Mouse (Mus musculus) liver, embryonic 11.5 days (tissue): ENCODE results near the gene Egflam. TPM values are rescaled to one million over a fixed set of nuclear protein-coding genes. Genes with fewer than 3 reads are reported as not detected.

Source experiments
- ATAC-seq: fragments of 200-750 bp; cut with Nextera tagmentation; replicated peaks from 2 replicates; pipeline ENCODE4 v1.8.0; 2017; ENCODE audit warnings: moderate number of reproducible peaks, mild to moderate bottlenecking, moderate TSS enrichment, moderate library complexity; ENCODE audit not compliant: low FRiP score
- DNase-seq: peaks from one replicate; pipeline ENCODE4 v3.0.0-alpha.2; 2017; ENCODE audit warnings: low spot score
- H3K27ac ChIP-seq: fragments of 300-500 bp; sonication (generic); 2 replicates; pipeline ENCODE4 v1.5.1; 2014; ENCODE audit warnings: mild to moderate bottlenecking, low read depth, low read length, control low read depth
- H3K27me3 ChIP-seq: fragments of 300-500 bp; sonication (generic); replicated peaks from 2 replicates; pipeline ENCODE4 v1.6.1; 2014; ENCODE audit warnings: low read length, mixed read lengths; ENCODE audit not compliant: control insufficient read depth, insufficient read depth
- H3K36me3 ChIP-seq: fragments of 300-500 bp; sonication (generic); 2 replicates; pipeline ENCODE4 v1.6.1; 2014; ENCODE audit warnings: mild to moderate bottlenecking, low read length, moderate library complexity, mixed read lengths; ENCODE audit not compliant: control insufficient read depth, insufficient read depth
- H3K4me1 ChIP-seq: fragments of 300-500 bp; sonication (generic); replicated peaks from 2 replicates; pipeline ENCODE4 v1.6.1; 2014; ENCODE audit warnings: low read length, mixed read lengths; ENCODE audit not compliant: control insufficient read depth, insufficient read depth
- H3K4me2 ChIP-seq: fragments of 300-500 bp; sonication (generic); 2 replicates; pipeline ENCODE4 v1.6.1; 2014; ENCODE audit warnings: mild to moderate bottlenecking, control low read depth, moderate library complexity
- H3K4me3 ChIP-seq: fragments of 300-500 bp; sonication (generic); 2 replicates; pipeline ENCODE4 v1.5.1; 2014; ENCODE audit warnings: low read depth, low read length, control low read depth
- H3K9ac ChIP-seq: fragments of 300-500 bp; sonication (generic); 2 replicates; pipeline ENCODE4 v1.6.1; 2014; ENCODE audit warnings: low read depth, low read length, control low read depth
- H3K9me3 ChIP-seq: fragments of 300-500 bp; sonication (generic); 2 replicates; pipeline ENCODE4 v1.6.1; 2016; ENCODE audit warnings: low read length, inconsistent platforms, mixed read lengths; ENCODE audit not compliant: control insufficient read depth
- WGBS: fragments of 180-500 bp; shearing (Covaris S2); extraction: QIAGEN DNeasy Blood & Tissue Kit; methylation state at CpG from one replicate; pipeline ENCODE4 v1.1.7; 2014; 5-methylcytosine and 5-hydroxymethylcytosine counted together
- polyA plus RNA-seq: library from polyadenylated mRNA; unstranded; fragments of >200 nt; fragmentation: Nextera tagmentation; extraction: Ambion mirVana; gene quantifications from 2 replicates; pipeline ENCODE4 v1.2.1, GENCODE M21; 2014

The Egflam gene
- polyA plus RNA-seq, 1 experiment from 2014 or later, result 2.8 TPM

DNA sequence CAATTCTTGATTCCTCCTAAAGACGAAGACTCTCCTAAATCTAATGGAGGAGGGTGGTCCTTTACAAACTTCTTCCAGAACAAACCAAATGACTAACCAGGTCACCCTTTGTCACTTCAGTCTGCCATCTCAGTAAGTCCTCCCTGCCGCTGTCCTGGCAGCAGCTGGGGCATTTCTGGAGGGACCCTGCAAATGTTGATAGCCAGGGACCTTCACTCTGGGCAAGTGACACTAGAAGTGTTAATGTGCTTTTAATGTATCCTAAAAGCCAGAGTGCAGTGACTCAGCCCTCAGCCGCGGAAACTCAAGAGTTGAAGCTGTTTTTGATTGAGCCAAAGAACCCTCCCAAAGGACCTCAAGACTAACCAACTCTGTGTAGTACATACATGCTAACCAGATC is 207.1 kb downstream of the Egflam start:
- Histone ChIP-seq H3K4me2 (no peak overlapping the region), H3K27ac (no peak overlapping the region), H3K4me1 (no peaks in the 10 kb centered on the region), H3K9me3 (no peaks in the 10 kb centered on the region), H3K27me3 (no peaks in the 10 kb centered on the region; the same call in 1 of the 2 replicates), H3K36me3 (peaks cover 3% of the 10 kb centered on the region; the same call in 1 of the 2 replicates), H3K4me3 (no peak overlapping the region), H3K9ac (no peak overlapping the region)
- DNase-seq, result peak; percentile 14
- 85% methylated on average over 4 of the region's 4 CpGs for WGBS
- ATAC-seq, result no peak

DNA sequence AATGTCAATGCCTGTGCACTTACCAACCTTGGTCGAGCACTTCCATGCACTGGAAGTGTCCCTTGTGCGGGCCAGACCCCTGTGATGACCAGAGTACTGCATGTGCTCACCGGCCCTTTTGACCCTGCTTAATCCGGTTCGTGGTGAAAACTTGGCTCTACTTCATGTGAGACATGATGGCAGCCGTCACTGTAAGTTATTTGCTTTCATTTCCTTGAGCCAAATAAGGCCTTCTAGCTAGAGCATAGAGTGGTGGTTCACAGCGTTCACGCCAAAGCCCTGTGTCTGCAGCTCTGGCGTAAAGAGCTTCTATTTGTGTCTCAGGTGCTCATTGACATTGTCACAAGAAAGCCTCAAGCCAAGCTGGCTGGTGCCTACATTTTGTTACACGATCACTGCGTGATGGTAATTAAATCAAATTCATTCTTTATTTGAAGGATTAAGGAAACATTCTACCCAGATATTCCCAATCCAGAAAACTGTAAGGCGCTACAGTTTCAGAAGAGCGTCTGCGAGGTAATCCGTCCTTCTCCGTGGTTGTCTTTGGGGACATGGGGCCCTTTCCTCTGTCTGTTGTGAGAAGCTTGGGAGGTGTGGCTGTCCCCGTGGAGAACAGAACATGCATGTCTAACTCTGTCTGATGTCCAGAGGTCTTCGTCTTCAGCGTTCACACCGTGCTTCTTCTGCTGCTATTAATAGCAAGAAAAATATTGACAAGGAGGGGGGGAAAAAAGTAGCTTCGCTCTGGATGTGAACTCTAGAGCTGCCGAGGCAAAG is 208.3 kb downstream of the Egflam start:
- Histone ChIP-seq H3K27me3 (no peaks in the 10 kb centered on the region), H3K4me2 (no peak overlapping the region), H3K9ac (no peak overlapping the region), H3K27ac (no peak overlapping the region; the same call in 1 of the 2 replicates), H3K4me3 (no peak overlapping the region), H3K36me3 (peaks cover 9% of the 10 kb centered on the region; the same call in 1 of the 2 replicates), H3K9me3 (no peaks in the 10 kb centered on the region), H3K4me1 (no peaks in the 10 kb centered on the region)
- 87% methylated on average over 22 of the region's 22 CpGs for WGBS
- ATAC-seq, result no peak
- DNase-seq, result peak; percentile 26

DNA sequence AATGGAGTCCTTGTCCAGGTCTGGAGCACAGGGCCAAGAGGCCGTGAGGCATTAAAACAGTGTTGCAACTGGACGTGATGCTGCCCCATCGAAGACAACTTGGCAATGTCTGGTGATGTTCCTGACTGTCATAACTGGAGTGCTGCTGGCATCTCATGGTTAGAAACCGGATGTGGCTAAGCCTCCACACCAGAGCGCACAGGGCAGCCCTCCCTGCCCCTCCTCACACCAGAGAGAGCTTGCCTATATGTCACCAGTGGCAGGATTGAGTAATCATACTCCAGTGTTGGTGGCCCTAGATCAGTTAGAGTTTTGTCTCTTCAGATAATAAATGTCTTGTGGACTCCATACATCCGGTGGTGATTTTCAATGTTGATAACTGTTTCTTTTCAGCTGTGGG is 210.5 kb downstream of the Egflam start:
- 80% methylated on average over 6 of the region's 6 CpGs for WGBS
- peak; percentile 4 for DNase-seq
- no peaks in the 10 kb centered on the region for H3K9me3 ChIP-seq

DNA sequence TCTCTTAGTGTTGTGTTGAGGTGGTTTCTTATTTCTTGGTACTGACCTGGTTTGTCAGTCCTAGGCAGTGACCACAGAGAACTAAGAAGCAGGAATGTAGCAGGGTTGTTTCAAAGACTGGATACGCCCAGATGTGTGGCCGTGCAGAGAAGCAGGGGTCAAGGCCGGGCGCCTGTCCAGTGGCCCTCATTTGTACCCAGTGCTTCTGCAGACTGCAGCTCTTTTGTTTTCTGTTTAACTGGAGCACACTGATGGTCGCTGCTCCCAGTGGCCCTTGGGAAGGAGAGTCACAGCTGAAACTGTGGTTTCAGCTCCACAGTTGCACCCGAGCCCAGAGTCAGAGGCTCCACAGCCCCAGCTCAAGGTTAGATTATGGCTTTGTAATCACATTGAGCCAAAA is 217.6 kb downstream of the Egflam start:
- 77% methylated on average over 6 of the region's 6 CpGs for WGBS
- ATAC-seq (no peak), DNase-seq (no peak)
- Histone ChIP-seq H3K4me1 (no peaks in the 10 kb centered on the region), H3K36me3 (peaks cover 8% of the 10 kb centered on the region; the same call in 1 of the 2 replicates), H3K9ac (no peak overlapping the region), H3K27ac (no peak overlapping the region), H3K4me3 (no peak overlapping the region), H3K27me3 (no peaks in the 10 kb centered on the region), H3K9me3 (no peaks in the 10 kb centered on the region), H3K4me2 (no peak overlapping the region)

More for the DNA sequence above, 210.5 kb downstream of the Egflam start:
- Histone ChIP-seq H3K4me1 (no peaks in the 10 kb centered on the region), H3K4me2 (no peak overlapping the region), H3K27me3 (no peaks in the 10 kb centered on the region), H3K4me3 (no peak overlapping the region), H3K36me3 (peaks cover 12% of the 10 kb centered on the region; the same call in 1 of the 2 replicates), H3K9ac (no peak overlapping the region), H3K27ac (no peak overlapping the region)
- ATAC-seq, result no peak

DNA sequence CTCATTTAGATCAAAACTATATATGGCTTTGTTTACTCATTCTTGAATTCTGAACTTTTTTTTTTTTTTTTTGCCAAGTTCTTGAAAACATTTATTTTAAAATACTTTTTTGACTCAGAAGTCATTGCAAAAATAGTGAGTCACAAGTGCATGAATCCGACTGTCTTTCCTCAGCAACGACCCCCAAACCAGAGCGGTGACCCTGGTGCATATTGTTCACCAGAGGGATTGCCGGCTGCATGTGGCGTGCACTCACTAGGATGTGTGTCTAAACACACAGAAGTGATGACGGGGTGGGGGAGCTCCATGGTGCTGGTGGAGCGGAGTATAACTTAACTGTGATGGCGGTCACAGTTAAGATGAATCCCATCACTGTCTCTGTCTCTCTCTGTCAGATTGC is 224.4 kb downstream of the Egflam start:
- Histone ChIP-seq H3K9me3 (no peaks in the 10 kb centered on the region), H3K9ac (no peak overlapping the region), H3K4me3 (no peak overlapping the region), H3K27ac (no peak overlapping the region), H3K4me1 (no peaks in the 10 kb centered on the region), H3K4me2 (no peak overlapping the region), H3K36me3 (peaks cover 3% of the 10 kb centered on the region; the same call in 1 of the 2 replicates), H3K27me3 (no peaks in the 10 kb centered on the region)
- 87% methylated on average over 8 of the region's 8 CpGs for WGBS
- no peak for ATAC-seq
- no peak for DNase-seq

DNA sequence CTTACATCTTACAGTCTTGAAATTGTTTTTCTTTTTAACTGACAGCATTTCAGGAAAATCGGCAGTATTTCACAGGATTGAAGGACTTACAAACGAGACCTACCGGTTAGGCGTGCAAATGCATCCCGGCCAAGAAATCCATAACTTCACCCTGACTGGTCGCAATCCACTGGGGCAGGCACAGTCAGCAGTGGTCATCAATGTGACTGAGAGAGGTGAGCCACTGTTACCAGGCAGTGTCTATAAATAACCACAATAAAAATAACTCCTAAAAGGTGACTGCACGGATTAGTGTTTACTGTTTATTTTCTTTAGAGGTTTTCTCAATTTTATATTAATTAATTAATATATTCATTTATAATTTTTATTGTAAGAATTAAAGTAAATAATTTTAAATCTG is 224.8 kb downstream of the Egflam start:
- WGBS, result 91% methylated on average over 7 of the region's 7 CpGs
- H3K27me3 ChIP-seq, result no peaks in the 10 kb centered on the region
- H3K4me3 ChIP-seq, result no peak overlapping the region
- no peaks in the 10 kb centered on the region for H3K4me1 ChIP-seq
- H3K36me3 ChIP-seq, result peaks cover 3% of the 10 kb centered on the region; the same call in 1 of the 2 replicates
- ATAC-seq, result no peak
- H3K4me2 ChIP-seq, result no peak overlapping the region
- DNase-seq, result no peak
- no peak overlapping the region for H3K9ac ChIP-seq
- no peaks in the 10 kb centered on the region for H3K9me3 ChIP-seq
- H3K27ac ChIP-seq, result no peak overlapping the region

DNA sequence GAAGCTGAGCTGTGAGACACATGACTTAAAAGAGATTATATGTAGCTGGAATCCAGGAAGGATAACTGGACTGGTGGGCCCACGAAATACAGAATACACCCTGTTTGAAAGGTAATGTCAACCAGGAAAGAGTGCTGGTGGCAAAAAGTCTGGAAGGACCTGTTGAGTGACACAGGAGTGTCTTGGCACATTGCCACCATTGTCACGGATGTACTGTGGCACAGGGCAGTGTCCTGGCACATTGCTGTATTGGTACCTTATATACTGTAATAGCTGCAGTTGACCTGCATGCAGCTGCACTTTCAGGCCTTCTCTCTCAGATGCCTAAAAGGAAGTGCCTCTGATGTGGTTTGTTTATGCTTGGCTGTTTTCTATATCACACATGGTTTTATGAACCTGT is 225.3 kb downstream of the Egflam start:
- Histone ChIP-seq H3K27ac (no peak overlapping the region), H3K4me2 (no peak overlapping the region), H3K9ac (no peak overlapping the region), H3K4me1 (no peaks in the 10 kb centered on the region), H3K9me3 (no peaks in the 10 kb centered on the region), H3K4me3 (no peak overlapping the region), H3K27me3 (no peaks in the 10 kb centered on the region), H3K36me3 (peaks cover 3% of the 10 kb centered on the region; the same call in 1 of the 2 replicates)
- DNase-seq (no peak), ATAC-seq (no peak)
- 83% methylated on average over 2 of the region's 2 CpGs for WGBS

DNA sequence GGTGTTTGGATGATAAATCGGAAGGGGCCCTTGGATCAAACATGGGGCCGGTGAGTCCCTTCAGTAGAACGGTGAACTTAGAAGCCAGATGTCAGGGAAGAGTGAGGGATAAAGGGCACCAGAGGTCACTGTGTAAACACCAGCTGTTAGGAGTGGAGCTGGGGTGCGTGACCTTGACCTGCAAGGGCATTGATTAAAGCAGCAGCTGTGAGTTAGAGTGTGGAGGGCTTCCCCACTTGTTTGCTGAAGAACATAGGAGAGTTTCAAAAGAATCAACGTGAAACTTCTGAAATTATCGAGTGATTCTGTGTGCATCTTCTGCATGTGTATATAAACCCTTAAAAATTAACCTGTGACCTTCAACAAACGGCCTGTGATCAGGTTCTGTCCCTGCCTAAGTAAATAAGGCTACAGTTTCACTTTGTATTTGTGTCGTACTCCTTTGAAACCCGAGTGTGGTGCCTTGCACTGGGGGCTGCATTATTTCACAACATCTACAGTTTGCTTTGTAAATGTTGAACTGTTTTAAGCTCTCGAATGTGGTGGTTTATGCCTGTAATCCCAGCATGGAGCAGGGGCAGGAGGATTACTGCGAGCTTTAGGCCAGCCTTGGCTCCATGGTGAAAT is 230.2 kb downstream of the Egflam start:
- Histone ChIP-seq H3K9me3 (no peaks in the 10 kb centered on the region), H3K9ac (no peak overlapping the region), H3K27ac (peak overlapping the region; percentile 64), H3K36me3 (peaks cover 3% of the 10 kb centered on the region; the same call in 1 of the 2 replicates), H3K27me3 (no peaks in the 10 kb centered on the region), H3K4me3 (no peak overlapping the region), H3K4me1 (no peaks in the 10 kb centered on the region), H3K4me2 (0 out of 2 replicates have a peak overlapping the region, but pooled peaks have one; percentile 17)
- WGBS, result 61% methylated on average over 11 of the region's 11 CpGs
- DNase-seq (no peak), ATAC-seq (peak; percentile 78)
